Mouse (Mus musculus): ENCODE measurements at regions not wholly inside any gene's neighbourhood (a gene's known extent, or its start where the extent isn't known, plus 50 kb on each side); places are given as distances from the start of the nearest gene placed in this dataset.

GRCm38 (mm10) chr7:133450246-133450645, 151.7 kb downstream of the Tex36 start:
- TF ChIP-seq CTCF (IDR thresholded peaks at IDR 0.05; ENCODE audit: insufficient read depth, low read length): no peak
- no peak for TF ChIP-seq POLR2A (IDR thresholded peaks at IDR 0.05; ENCODE audit: borderline replicate concordance, extremely low read depth, low read depth, low read length)
